Mouse (Mus musculus) neural tube, embryonic 11.5 days (tissue): Measurements from ENCODE around the gene Gm9857. TPM values are rescaled to one million over a fixed set of nuclear protein-coding genes. Genes with fewer than 3 reads are reported as not detected.

Experiments used
- ATAC-seq: fragments of 200-750 bp; cut with Nextera tagmentation; 2 replicates; pipeline ENCODE4 v1.8.0; 2017; ENCODE audit warnings: moderate number of reproducible peaks, mild to moderate bottlenecking, moderate TSS enrichment, moderate library complexity; ENCODE audit not compliant: insufficient read depth, low FRiP score, low TSS enrichment
- DNase-seq: peaks from one replicate; pipeline ENCODE4 v3.0.0-alpha.2; 2015; ENCODE audit warnings: low spot score
- H3K27ac ChIP-seq: fragments of 300-500 bp; sonication (generic); 2 replicates; pipeline ENCODE4 v1.5.1; 2014; ENCODE audit warnings: low read depth, mild to moderate bottlenecking, low read length
- H3K27me3 ChIP-seq: fragments of 300-500 bp; sonication (generic); 2 replicates; pipeline ENCODE4 v1.6.1; 2014; ENCODE audit warnings: mild to moderate bottlenecking, low read length, mixed read lengths; ENCODE audit not compliant: control insufficient read depth, insufficient read depth
- H3K36me3 ChIP-seq: fragments of 300-500 bp; sonication (generic); 2 replicates; pipeline ENCODE4 v1.6.1; 2014; ENCODE audit warnings: mild to moderate bottlenecking, low read length, moderate library complexity, mixed read lengths; ENCODE audit not compliant: control insufficient read depth, insufficient read depth
- H3K4me1 ChIP-seq: fragments of 300-500 bp; sonication (generic); 2 replicates; pipeline ENCODE4 v1.6.1; 2014; ENCODE audit warnings: low read length, mixed read lengths; ENCODE audit not compliant: control insufficient read depth, insufficient read depth
- H3K4me2 ChIP-seq: fragments of 300-500 bp; sonication (generic); 2 replicates; pipeline ENCODE4 v1.6.1; 2014; ENCODE audit warnings: low read depth, mild to moderate bottlenecking, moderate library complexity
- H3K4me3 ChIP-seq: fragments of 300-500 bp; sonication (generic); 2 replicates; pipeline ENCODE4 v1.5.1; 2014; ENCODE audit warnings: low read depth, low read length
- H3K9ac ChIP-seq: fragments of 300-500 bp; sonication (generic); 2 replicates; pipeline ENCODE4 v1.6.1; 2014; ENCODE audit warnings: mild to moderate bottlenecking, low read length
- H3K9me3 ChIP-seq: fragments of 300-500 bp; sonication (generic); 2 replicates; pipeline ENCODE4 v1.6.1; 2016; ENCODE audit warnings: low read length; ENCODE audit not compliant: control insufficient read depth
- WGBS: fragments of 180-500 bp; shearing (Covaris S2); extraction: QIAGEN DNeasy Blood & Tissue Kit; methylation state at CpG from one replicate; pipeline ENCODE4 v1.1.7; 2014; 5-methylcytosine and 5-hydroxymethylcytosine counted together
- polyA plus RNA-seq: library from polyadenylated mRNA; unstranded; fragments of >200 nt; fragmentation: Nextera tagmentation; extraction: Ambion mirVana; gene quantifications from 2 replicates; pipeline ENCODE4 v1.2.1, GENCODE M21; 2014

Gm9857 gene
- polyA plus RNA-seq, 1 experiment from 2014 or later = not detected

DNA sequence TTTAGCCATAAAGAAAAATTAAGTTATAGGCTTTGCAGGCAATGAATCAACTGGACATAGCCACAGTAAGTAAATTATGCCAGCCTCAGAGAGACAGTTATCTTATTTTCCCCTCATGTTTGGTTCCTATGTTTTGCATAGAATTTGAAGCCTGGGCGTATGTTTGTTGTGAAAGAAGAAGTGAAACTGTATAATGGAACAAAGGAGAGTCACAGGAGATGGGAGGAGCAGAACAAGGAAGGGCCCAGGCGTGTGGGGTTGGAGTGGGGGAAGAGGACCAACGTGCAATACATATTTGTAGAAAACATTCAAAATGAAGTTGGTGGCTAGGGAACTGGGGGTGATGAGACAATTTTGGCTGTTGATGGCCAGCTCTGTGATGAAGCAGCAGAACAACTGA is 40.1 kb downstream of the Gm9857 start:
- 85% methylated on average over 3 of the region's 3 CpGs for WGBS
- Histone ChIP-seq H3K4me2 (no peak overlapping the region), H3K36me3 (peaks cover 13% of the 10 kb centered on the region), H3K27me3 (no peaks in the 10 kb centered on the region), H3K4me1 (no peaks in the 10 kb centered on the region), H3K9me3 (no peaks in the 10 kb centered on the region), H3K4me3 (no peak overlapping the region), H3K27ac (no peak overlapping the region), H3K9ac (no peak overlapping the region)
- ATAC-seq (no peak), DNase-seq (no peak)

GRCm38 (mm10) chr3:108898640-108899039 is 41.6 kb downstream of the Gm9857 start:
- Histone ChIP-seq H3K9ac (no peak overlapping the region), H3K4me3 (no peak overlapping the region), H3K4me2 (no peak overlapping the region), H3K9me3 (no peaks in the 10 kb centered on the region), H3K36me3 (peaks cover 2% of the 10 kb centered on the region; the same call in 1 of the 2 replicates), H3K27ac (no peak overlapping the region), H3K4me1 (no peaks in the 10 kb centered on the region), H3K27me3 (no peaks in the 10 kb centered on the region)
- DNase-seq (no peak), ATAC-seq (no peak)
- WGBS = 93% methylated on average over 4 of the region's 4 CpGs

- H3K4me1 ChIP-seq = no peaks in the 10 kb centered on the region
- no peak overlapping the region for H3K9ac ChIP-seq
- no peak overlapping the region for H3K4me2 ChIP-seq
- H3K27ac ChIP-seq = no peak overlapping the region
- ATAC-seq (no peak), DNase-seq (no peak)
- H3K36me3 ChIP-seq = no peaks in the 10 kb centered on the region
- no peaks in the 10 kb centered on the region for H3K27me3 ChIP-seq
- no peak overlapping the region for H3K4me3 ChIP-seq
- 71% methylated on average over 4 of the region's 4 CpGs for WGBS
- H3K9me3 ChIP-seq = no peaks in the 10 kb centered on the region
Measured at GRCm38 (mm10) chr3:108892914-108893313, 47.3 kb downstream of the Gm9857 start.

DNA sequence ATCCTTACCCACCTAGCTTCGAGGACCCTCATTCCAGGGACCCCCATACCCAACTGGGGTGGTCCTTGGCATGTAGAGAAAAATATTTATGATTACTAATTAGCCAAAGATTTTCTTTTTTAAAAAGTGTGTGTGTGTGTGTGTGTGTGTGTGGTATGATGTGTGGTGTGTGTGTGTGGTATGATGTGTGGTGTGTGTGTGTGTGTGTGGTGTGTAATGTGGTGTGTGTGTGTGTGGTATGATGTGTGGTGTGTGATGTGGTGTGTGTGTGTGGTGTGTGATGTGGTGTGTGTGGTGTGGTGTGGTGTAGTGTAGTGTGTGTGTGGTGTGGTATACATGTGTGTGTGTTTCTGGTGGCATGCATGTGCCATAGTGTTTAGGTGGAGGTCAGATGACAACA is 48.2 kb downstream of the Gm9857 start:
- WGBS = 90% methylated on average over 1 of the region's 1 CpGs
- no peak overlapping the region for H3K27ac ChIP-seq
- ATAC-seq (no peak), DNase-seq (no peak)
- no peak overlapping the region for H3K9ac ChIP-seq
- no peak overlapping the region for H3K4me2 ChIP-seq
- H3K27me3 ChIP-seq = no peaks in the 10 kb centered on the region
- H3K9me3 ChIP-seq = no peaks in the 10 kb centered on the region
- no peaks in the 10 kb centered on the region for H3K4me1 ChIP-seq
- no peaks in the 10 kb centered on the region for H3K36me3 ChIP-seq
- H3K4me3 ChIP-seq = no peak overlapping the region

Other genes starting within 250 kb of the Gm9857 start
- 101 and 109 TPM in 2 replicates for gene Gpsm2, start 218.1 kb downstream of the Gm9857 start, polyA plus RNA-seq
- gene Aknad1, start 200.8 kb downstream of the Gm9857 start, polyA plus RNA-seq = 0.08 and 0.15 TPM in 2 replicates
- 20.8 and 25.4 TPM in 2 replicates for gene Stxbp3, start 99.9 kb downstream of the Gm9857 start, polyA plus RNA-seq
- not detected in 2 replicates for gene Fndc7, start 50.4 kb downstream of the Gm9857 start, polyA plus RNA-seq
- gene Prpf38b, start 28.7 kb downstream of the Gm9857 start, polyA plus RNA-seq = 59.0 and 59.8 TPM in 2 replicates
- gene Henmt1, start 572 bp downstream of the Gm9857 start, polyA plus RNA-seq = 0.58 and 0.81 TPM in 2 replicates
- gene Fam102b, start 87.2 kb upstream of the Gm9857 start, polyA plus RNA-seq = 16.8 and 18.2 TPM in 2 replicates
- not detected in 2 replicates for gene Slc25a54, start 140.0 kb upstream of the Gm9857 start, polyA plus RNA-seq
- 31.0 and 33.5 TPM in 2 replicates for gene Slc25a24, start 182.7 kb upstream of the Gm9857 start, polyA plus RNA-seq